Mouse (Mus musculus) limb, embryonic 14.5 days (tissue): ENCODE data around the gene Tpcn1. TPM values are rescaled to one million over a fixed set of nuclear protein-coding genes. Genes with fewer than 3 reads are reported as not detected.

Source experiments
- ATAC-seq: fragments of 200-750 bp; cut with Nextera tagmentation; 2 replicates; pipeline ENCODE4 v1.8.0; 2017; ENCODE audit warnings: low read depth, moderate number of reproducible peaks, moderate TSS enrichment; ENCODE audit not compliant: low FRiP score
- DNase-seq: peaks from one replicate; pipeline ENCODE4 v3.0.0-alpha.2; 2015; ENCODE audit warnings: low spot score
- H3K27ac ChIP-seq: fragments of 300-500 bp; sonication (generic); replicated peaks from 2 replicates; pipeline ENCODE4 v1.5.1; 2014; ENCODE audit warnings: low read depth, mild to moderate bottlenecking, low read length, moderate library complexity, mixed read lengths
- H3K27me3 ChIP-seq: fragments of 300-500 bp; sonication (generic); 2 replicates; pipeline ENCODE4 v1.6.1; 2014; ENCODE audit warnings: low read length, mixed read lengths; ENCODE audit not compliant: control insufficient read depth, insufficient read depth
- H3K36me3 ChIP-seq: fragments of 300-500 bp; sonication (generic); 2 replicates; pipeline ENCODE4 v1.6.1; 2014; ENCODE audit warnings: mild to moderate bottlenecking, low read length, moderate library complexity, mixed read lengths; ENCODE audit not compliant: control insufficient read depth, insufficient read depth
- H3K4me1 ChIP-seq: fragments of 300-500 bp; sonication (generic); 2 replicates; pipeline ENCODE4 v1.6.1; 2014; ENCODE audit warnings: antibody characterized with exemption, low read length, mixed read lengths; ENCODE audit not compliant: control insufficient read depth, insufficient read depth
- H3K4me2 ChIP-seq: fragments of 300-500 bp; sonication (generic); replicated peaks from 2 replicates; pipeline ENCODE4 v1.6.1; 2014; ENCODE audit warnings: low read depth, mild to moderate bottlenecking, low read length, moderate library complexity; ENCODE audit not compliant: severe bottlenecking
- H3K4me3 ChIP-seq: fragments of 300-500 bp; sonication (generic); replicated peaks from 2 replicates; pipeline ENCODE4 v1.5.1; 2014; ENCODE audit warnings: low read length
- H3K9ac ChIP-seq: fragments of 300-500 bp; sonication (generic); 2 replicates; pipeline ENCODE4 v1.6.1; 2014; ENCODE audit warnings: mild to moderate bottlenecking, low read depth, low read length, moderate library complexity; ENCODE audit not compliant: severe bottlenecking
- H3K9me3 ChIP-seq: fragments of 300-500 bp; sonication (generic); 2 replicates; pipeline ENCODE4 v1.6.1; 2016; ENCODE audit warnings: low read length; ENCODE audit not compliant: control insufficient read depth
- POLR2A ChIP-seq: fragments of 200-500 bp; IDR thresholded peaks from 2 replicates; pipeline ENCODE4 v1.8.0; 2012; ENCODE audit warnings: inconsistent platforms, mild to moderate bottlenecking, moderate library complexity, borderline replicate concordance; ENCODE audit not compliant: insufficient read depth, insufficient read length; ENCODE audit errors: extremely low read depth
- WGBS: fragments of 180-500 bp; shearing (Covaris S2); extraction: QIAGEN DNeasy Blood & Tissue Kit; methylation state at CpG from one replicate; pipeline ENCODE4 v1.1.7; 2014; 5-methylcytosine and 5-hydroxymethylcytosine counted together
- polyA plus RNA-seq, 2 experiments: library from polyadenylated mRNA; depleted of rRNA in 1 of 2; stranded (reverse) in 1 of 2; unstranded in 1 of 2; fragments of >200 nt; fragmentation: Nextera tagmentation in 1 of 2; extraction: Ambion mirVana in 1 of 2; gene quantifications; 2 replicates each; pipeline versions ENCODE4 v1.2.1 to v1.2.3; 2012 to 2014

Tpcn1 gene
- polyA plus RNA-seq, 2 experiments = 25.2 to 47.1 TPM

DNA sequence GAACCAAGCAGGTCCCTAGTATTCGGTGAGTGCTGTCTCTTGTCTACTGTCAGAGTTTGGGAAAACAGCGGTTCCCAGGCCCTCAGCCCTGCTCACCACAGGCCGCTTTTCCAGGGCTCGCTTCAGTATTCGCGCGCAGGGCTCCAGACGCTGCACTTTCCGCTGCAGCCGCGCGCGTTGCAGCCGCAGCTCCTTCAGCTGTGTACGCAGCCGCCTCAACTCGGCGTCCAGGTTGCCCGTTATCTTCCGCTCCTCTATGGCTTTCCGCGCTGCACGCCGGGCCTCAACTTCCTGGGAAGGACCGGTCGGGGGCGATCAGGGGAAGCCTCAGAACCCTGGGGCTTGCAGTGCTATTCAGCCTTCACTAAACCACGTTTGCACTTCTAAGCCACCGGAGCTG, 42.7 kb upstream of the Tpcn1 start:
- 7% methylated on average over 29 of the region's 29 CpGs for whole genome bisulfite sequencing
- Histone ChIP-seq H3K9ac (peak overlapping the region; percentile 41; the same call in 1 of the 2 replicates), H3K36me3 (peaks cover 17% of the 10 kb centered on the region), H3K27ac (no peak overlapping the region), H3K9me3 (peaks cover 6% of the 10 kb centered on the region; the same call in 1 of the 2 replicates), H3K27me3 (peaks cover 9% of the 10 kb centered on the region; the same call in 1 of the 2 replicates), H3K4me1 (no peaks in the 10 kb centered on the region), H3K4me2 (peak overlapping the region; percentile 37), H3K4me3 (0 out of 2 replicates have a peak overlapping the region, but pooled peaks have one; percentile 8)
- ATAC-seq = no peak
- TF ChIP-seq POLR2A = no peak
- DNase-seq = no peak

DNA sequence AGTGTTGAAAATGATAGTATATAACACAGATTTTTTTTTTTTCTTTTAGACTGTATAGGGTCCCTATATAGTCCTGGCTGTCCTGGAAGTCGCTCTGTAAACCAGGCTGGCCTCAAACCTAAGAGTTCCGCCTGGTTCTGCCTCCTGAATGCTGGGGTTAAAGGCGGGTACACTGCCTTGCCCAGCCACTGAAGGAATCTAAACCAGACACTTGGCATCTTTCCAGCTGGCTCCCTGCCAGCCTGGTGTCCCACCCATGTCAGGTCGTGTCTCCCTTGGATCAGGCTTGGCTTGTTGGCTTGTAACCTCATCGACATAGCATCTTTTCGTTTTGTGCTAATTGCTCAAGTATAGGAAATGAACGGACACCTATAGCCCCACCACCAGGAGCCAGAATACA, 40.2 kb upstream of the Tpcn1 start:
- ATAC-seq (no peak), DNase-seq (no peak)
- no peak overlapping the region for H3K9ac ChIP-seq
- peaks cover 41% of the 10 kb centered on the region for H3K36me3 ChIP-seq
- peaks cover 6% of the 10 kb centered on the region; the same call in 1 of the 2 replicates for H3K9me3 ChIP-seq
- no peak overlapping the region for H3K4me3 ChIP-seq
- no peak for TF ChIP-seq POLR2A
- H3K4me2 ChIP-seq = no peak overlapping the region
- peaks cover 9% of the 10 kb centered on the region; the same call in 1 of the 2 replicates for H3K27me3 ChIP-seq
- no peaks in the 10 kb centered on the region for H3K4me1 ChIP-seq
- 54% methylated on average over 7 of the region's 7 CpGs for WGBS
- no peak overlapping the region for H3K27ac ChIP-seq

DNA sequence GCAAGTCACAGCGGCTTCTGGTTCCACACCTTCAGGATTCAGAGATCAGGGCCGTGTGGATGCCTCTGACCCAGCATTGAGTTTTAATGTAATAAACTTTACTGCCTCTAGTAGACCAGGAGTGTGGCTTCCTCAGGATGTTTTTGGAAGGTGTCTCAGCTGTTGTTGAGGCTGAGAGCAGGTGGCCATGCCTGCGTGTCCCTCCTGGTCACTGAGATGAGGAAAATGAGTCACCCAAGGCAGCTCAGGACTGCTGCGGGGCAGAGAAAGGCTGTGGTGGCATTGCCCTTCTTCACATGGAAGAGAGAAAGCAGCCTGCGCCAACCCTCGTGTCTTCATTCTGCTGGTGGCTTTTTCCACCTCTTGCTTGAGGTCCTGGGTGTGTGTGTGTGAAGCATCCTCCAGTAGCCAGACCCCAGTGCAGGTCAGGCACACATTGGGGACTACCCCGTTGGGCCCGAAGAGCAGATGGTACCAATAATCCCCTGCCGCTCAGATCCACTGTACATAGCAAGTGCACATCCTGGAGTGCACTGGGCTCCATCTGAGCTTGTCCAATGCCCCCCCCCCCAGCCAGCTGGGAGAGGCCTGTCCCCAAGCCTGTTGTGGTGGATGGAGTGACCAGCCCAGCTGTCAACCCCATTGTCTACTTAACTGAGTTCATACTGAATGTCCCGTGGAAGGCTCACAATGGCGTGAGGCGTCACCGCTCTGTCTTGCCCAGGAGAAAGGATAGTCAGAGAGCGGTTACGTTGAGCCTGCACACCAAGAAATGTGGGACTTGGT, 39.2 kb upstream of the Tpcn1 start:
- Histone ChIP-seq H3K9me3 (peaks cover 6% of the 10 kb centered on the region; the same call in 1 of the 2 replicates), H3K4me1 (no peaks in the 10 kb centered on the region), H3K27me3 (peaks cover 9% of the 10 kb centered on the region; the same call in 1 of the 2 replicates), H3K9ac (no peak overlapping the region), H3K4me3 (no peak overlapping the region), H3K36me3 (peaks cover 51% of the 10 kb centered on the region), H3K4me2 (no peak overlapping the region), H3K27ac (no peak overlapping the region)
- peak; percentile 16 for DNase-seq
- TF ChIP-seq POLR2A = no peak
- ATAC-seq = peak; percentile 54; the same call in 1 of the 2 replicates
- WGBS = 92% methylated on average over 15 of the region's 15 CpGs

DNA sequence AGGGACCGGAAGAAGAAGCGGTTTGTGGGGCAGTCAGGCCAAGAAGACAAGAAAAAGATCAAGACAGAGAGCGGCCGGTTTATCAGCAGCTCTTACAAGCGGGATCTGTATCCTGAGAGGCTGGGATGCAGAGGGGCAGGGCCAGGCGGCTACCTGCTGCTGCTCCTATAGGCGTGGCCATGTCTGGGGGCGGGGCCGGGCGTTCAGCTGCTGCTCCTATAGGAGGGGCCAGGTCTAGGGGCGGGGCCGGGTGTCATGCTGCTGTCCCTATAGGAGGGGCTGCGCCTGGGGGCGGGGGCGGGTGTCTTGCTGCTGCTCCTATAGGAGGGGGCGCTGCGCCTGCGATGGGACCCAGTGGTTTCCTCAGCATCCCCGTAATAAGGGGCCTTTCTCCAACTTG, 37.9 kb upstream of the Tpcn1 start:
- Histone ChIP-seq H3K4me1 (no peaks in the 10 kb centered on the region; the same call in 1 of the 2 replicates), H3K9me3 (no peaks in the 10 kb centered on the region), H3K4me2 (no peak overlapping the region), H3K9ac (no peak overlapping the region), H3K27me3 (peaks cover 9% of the 10 kb centered on the region; the same call in 1 of the 2 replicates), H3K36me3 (peaks cover 64% of the 10 kb centered on the region), H3K27ac (no peak overlapping the region), H3K4me3 (no peak overlapping the region)
- DNase-seq = no peak
- 35% methylated on average over 16 of the region's 19 CpGs for WGBS
- 0 out of 2 replicates have a peak, but pooled peaks have one; percentile 17 for ATAC-seq
- no peak for TF ChIP-seq POLR2A

DNA sequence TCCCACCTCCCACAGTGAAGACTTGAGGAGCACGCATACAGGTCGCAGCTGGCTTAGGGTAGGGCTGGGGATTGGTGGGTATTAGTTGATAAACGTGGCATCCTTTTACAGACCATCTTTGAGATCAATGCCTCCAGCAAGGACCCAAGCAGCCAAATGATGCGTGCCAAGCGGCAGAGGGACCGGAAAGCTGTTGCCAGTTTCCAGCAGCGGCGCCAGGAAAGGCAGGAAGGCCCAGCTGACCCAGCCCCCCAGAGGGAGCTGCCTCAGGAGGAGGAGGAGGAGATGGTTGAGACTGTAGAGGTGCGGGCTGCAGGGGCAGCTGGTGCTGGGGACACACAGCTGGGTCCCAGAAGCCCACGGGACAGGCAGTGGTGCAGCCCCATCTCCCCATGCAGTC, 36.0 kb upstream of the Tpcn1 start:
- ATAC-seq (no peak), DNase-seq (no peak)
- no peak for TF ChIP-seq POLR2A
- WGBS = 91% methylated on average over 10 of the region's 10 CpGs
- Histone ChIP-seq H3K36me3 (peaks cover 83% of the 10 kb centered on the region), H3K27me3 (no peaks in the 10 kb centered on the region), H3K27ac (no peak overlapping the region), H3K9ac (no peak overlapping the region), H3K9me3 (no peaks in the 10 kb centered on the region), H3K4me2 (no peak overlapping the region), H3K4me1 (no peaks in the 10 kb centered on the region; the same call in 1 of the 2 replicates), H3K4me3 (no peak overlapping the region)
